Mouse (Mus musculus) megakaryocyte, embryonic 14.5 days (primary cell): ENCODE measurements at regions not wholly inside any gene's neighbourhood (a gene's known extent, or its start where the extent isn't known, plus 50 kb on each side); places are given as distances from the start of the nearest gene placed in this dataset.

Experiments
- H3K27me3 ChIP-seq: replicated peaks from 2 replicates; pipeline ENCODE3; 2012; ENCODE audit warnings: inconsistent platforms
- H3K36me3 ChIP-seq: replicated peaks from 2 replicates; pipeline ENCODE3; 2012; ENCODE audit warnings: low read length, inconsistent platforms, mixed read lengths
- H3K4me1 ChIP-seq: 2 replicates; pipeline ENCODE4 v1.6.1; 2012; ENCODE audit warnings: inconsistent platforms
- H3K4me3 ChIP-seq: replicated peaks from 2 replicates; pipeline ENCODE3; 2012; ENCODE audit warnings: moderate library complexity, mild to moderate bottlenecking, inconsistent platforms
- H3K9me3 ChIP-seq: 2 replicates; pipeline ENCODE4 v1.6.1; 2012; ENCODE audit warnings: inconsistent platforms
- FLI1 ChIP-seq: IDR thresholded peaks from 2 replicates; pipeline ENCODE4 v1.6.1; 2012; ENCODE audit warnings: low read length, inconsistent platforms, mixed read lengths
- GATA1 ChIP-seq: IDR thresholded peaks from 3 replicates; pipeline ENCODE4 v1.6.1; 2012; ENCODE audit warnings: mixed read lengths, low read length, inconsistent platforms, borderline replicate concordance

- Histone ChIP-seq H3K27me3 (no peaks in the 10 kb centered on the region), H3K9me3 (peaks cover 3% of the 10 kb centered on the region; the same call in 1 of the 2 replicates), H3K4me3 (no peak overlapping the region), H3K36me3 (no peaks in the 10 kb centered on the region), H3K4me1 (no peaks in the 10 kb centered on the region)
- TF ChIP-seq FLI1, result no peak
- TF ChIP-seq GATA1, result no peak
Observed at GRCm38 (mm10) chr7:136631089-136631488, 263.3 kb upstream of the Mgmt start.

- no peaks in the 10 kb centered on the region; the same call in 1 of the 2 replicates for H3K9me3 ChIP-seq
- no peaks in the 10 kb centered on the region for H3K27me3 ChIP-seq
- TF ChIP-seq GATA1 (no peak), FLI1 (no peak)
Observed at GRCm38 (mm10) chr7:136640160-136640559, 254.3 kb upstream of the Mgmt start.

GRCm38 (mm10) chr7:136640771-136641170 lies 253.6 kb upstream of the Mgmt start:
- H3K4me1 ChIP-seq, result no peaks in the 10 kb centered on the region
- TF ChIP-seq GATA1 (no peak), FLI1 (no peak)

More at GRCm38 (mm10) chr7:136640160-136640559, 254.3 kb upstream of the Mgmt start:
- no peaks in the 10 kb centered on the region for H3K4me1 ChIP-seq
- no peaks in the 10 kb centered on the region for H3K36me3 ChIP-seq
- H3K4me3 ChIP-seq, result no peak overlapping the region

GRCm38 (mm10) chr7:136649796-136650195 lies 244.6 kb upstream of the Mgmt start:
- no peaks in the 10 kb centered on the region for H3K36me3 ChIP-seq
- TF ChIP-seq GATA1 (no peak), FLI1 (no peak)
- no peaks in the 10 kb centered on the region for H3K27me3 ChIP-seq
- H3K9me3 ChIP-seq, result peaks cover 5% of the 10 kb centered on the region; the same call in 1 of the 2 replicates
- H3K4me1 ChIP-seq, result no peaks in the 10 kb centered on the region
- H3K4me3 ChIP-seq, result peak overlapping the region; percentile 46

More at GRCm38 (mm10) chr7:136640771-136641170, 253.6 kb upstream of the Mgmt start:
- H3K27me3 ChIP-seq, result no peaks in the 10 kb centered on the region
- H3K36me3 ChIP-seq, result no peaks in the 10 kb centered on the region
- H3K9me3 ChIP-seq, result no peaks in the 10 kb centered on the region
- no peak overlapping the region for H3K4me3 ChIP-seq

- no peaks in the 10 kb centered on the region for H3K27me3 ChIP-seq
- TF ChIP-seq GATA1 (no peak), FLI1 (no peak)
- H3K4me1 ChIP-seq, result no peaks in the 10 kb centered on the region
- H3K9me3 ChIP-seq, result peaks cover 14% of the 10 kb centered on the region
- no peaks in the 10 kb centered on the region for H3K36me3 ChIP-seq
- H3K4me3 ChIP-seq, result no peak overlapping the region
Observed at GRCm38 (mm10) chr7:136659930-136660329, 234.5 kb upstream of the Mgmt start.

- Histone ChIP-seq H3K27me3 (no peaks in the 10 kb centered on the region), H3K9me3 (peaks cover 14% of the 10 kb centered on the region), H3K36me3 (no peaks in the 10 kb centered on the region), H3K4me1 (no peaks in the 10 kb centered on the region), H3K4me3 (no peak overlapping the region)
- TF ChIP-seq GATA1 (no peak), FLI1 (no peak)
Observed at GRCm38 (mm10) chr7:136660401-136660800, 234.0 kb upstream of the Mgmt start.

- Histone ChIP-seq H3K9me3 (peaks cover 5% of the 10 kb centered on the region; the same call in 1 of the 2 replicates), H3K27me3 (no peaks in the 10 kb centered on the region), H3K4me1 (no peaks in the 10 kb centered on the region), H3K36me3 (no peaks in the 10 kb centered on the region), H3K4me3 (no peak overlapping the region)
- TF ChIP-seq GATA1 (no peak), FLI1 (no peak)
Observed at GRCm38 (mm10) chr7:136664424-136665082, 229.9 kb upstream of the Mgmt start.

- TF ChIP-seq GATA1 (no peak), FLI1 (no peak)
- H3K36me3 ChIP-seq, result no peaks in the 10 kb centered on the region
- no peaks in the 10 kb centered on the region for H3K4me1 ChIP-seq
- no peaks in the 10 kb centered on the region for H3K27me3 ChIP-seq
- peaks cover 5% of the 10 kb centered on the region; the same call in 1 of the 2 replicates for H3K9me3 ChIP-seq
- no peak overlapping the region for H3K4me3 ChIP-seq
Observed at GRCm38 (mm10) chr7:136665901-136666300, 228.5 kb upstream of the Mgmt start.

- H3K4me1 ChIP-seq, result no peaks in the 10 kb centered on the region
- peaks cover 5% of the 10 kb centered on the region; the same call in 1 of the 2 replicates for H3K9me3 ChIP-seq
- no peaks in the 10 kb centered on the region for H3K27me3 ChIP-seq
- H3K4me3 ChIP-seq, result no peak overlapping the region
- TF ChIP-seq GATA1, result no peak
- no peak for TF ChIP-seq FLI1
- no peaks in the 10 kb centered on the region for H3K36me3 ChIP-seq
Observed at GRCm38 (mm10) chr7:136666707-136667106, 227.7 kb upstream of the Mgmt start.

- Histone ChIP-seq H3K4me3 (no peak overlapping the region), H3K27me3 (no peaks in the 10 kb centered on the region), H3K4me1 (no peaks in the 10 kb centered on the region), H3K9me3 (no peaks in the 10 kb centered on the region), H3K36me3 (no peaks in the 10 kb centered on the region)
- TF ChIP-seq GATA1, result no peak
- TF ChIP-seq FLI1, result no peak
Observed at GRCm38 (mm10) chr7:136670675-136671074, 223.7 kb upstream of the Mgmt start.

- H3K36me3 ChIP-seq, result no peaks in the 10 kb centered on the region
- no peaks in the 10 kb centered on the region for H3K4me1 ChIP-seq
- H3K4me3 ChIP-seq, result no peak overlapping the region
- TF ChIP-seq FLI1 (no peak), GATA1 (no peak)
- H3K9me3 ChIP-seq, result peaks cover 4% of the 10 kb centered on the region; the same call in 1 of the 2 replicates
- H3K27me3 ChIP-seq, result no peaks in the 10 kb centered on the region
Observed at GRCm38 (mm10) chr7:136674159-136674558, 220.3 kb upstream of the Mgmt start.
